Mouse (Mus musculus) cerebellum, adult 2 months (tissue): ENCODE results near the gene Rgl1.

ENCODE experiments used
- CTCF ChIP-seq: fragments of 200-500 bp; IDR thresholded peaks from 2 replicates; pipeline ENCODE4 v1.5.1; 2011; ENCODE audit warnings: low read depth, mild to moderate bottlenecking, control low read depth, low read length, moderate library complexity, borderline replicate concordance; ENCODE audit not compliant: insufficient read depth
- POLR2A ChIP-seq: fragments of 200-500 bp; IDR thresholded peaks from 2 replicates; pipeline ENCODE4 v1.6.1; 2011; ENCODE audit warnings: low read length, control low read depth, borderline replicate concordance; ENCODE audit not compliant: insufficient read depth

GRCm38 (mm10) chr1:152576614-152577144, 189.5 kb downstream of the Rgl1 start:
- TF ChIP-seq CTCF (no peak), POLR2A (no peak)
